Mouse (Mus musculus) liver, embryonic 14.5 days (tissue): ENCODE measurements around the gene Nfkbie.

Experiments
- CTCF ChIP-seq: IDR thresholded peaks from 2 replicates; pipeline ENCODE4 v1.5.1; 2016; ENCODE audit warnings: antibody characterized with exemption, low read depth, control low read depth
- EP300 ChIP-seq: IDR thresholded peaks from 2 replicates; pipeline ENCODE4 v1.6.1; 2016; ENCODE audit warnings: antibody characterized with exemption, low read depth

DNA sequence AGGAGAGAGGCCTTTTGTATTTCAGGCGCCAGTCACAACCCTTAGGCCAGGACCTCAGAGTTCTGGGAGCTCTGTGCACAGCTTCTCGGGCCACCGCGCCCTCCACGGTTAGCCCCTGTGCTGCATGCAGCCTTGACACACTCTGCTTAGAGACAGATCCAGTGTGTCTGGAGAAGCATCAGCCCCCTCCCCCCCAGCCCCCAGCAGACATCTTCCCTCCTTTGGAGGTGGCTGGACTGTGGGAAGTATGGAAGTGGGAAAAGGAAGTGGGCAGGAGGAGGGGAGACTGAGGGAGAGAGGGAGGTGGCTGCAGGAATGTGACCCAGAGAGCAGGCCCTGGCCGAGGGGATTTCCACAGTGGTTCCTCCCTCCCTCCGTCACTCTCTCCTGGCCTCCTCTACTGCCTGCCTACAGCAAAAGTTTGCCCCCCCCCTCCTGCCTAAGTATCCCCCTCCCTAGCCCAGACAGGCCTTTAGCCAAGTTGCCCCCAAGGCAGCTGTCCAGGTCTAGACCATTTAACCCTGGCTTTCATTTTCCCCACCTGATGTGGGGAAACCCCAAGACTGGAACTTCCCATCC is 1.8 kb downstream of the Nfkbie start:
- TF ChIP-seq CTCF (no peak), EP300 (no peak)
